Mouse (Mus musculus) testis, postnatal 14 days (tissue): ENCODE data around the gene Iqsec3.
A peak's percentile ranks its signal among the peaks of the same experiment; 100 is the strongest.

Experiments used
- DNase-seq: peaks from one replicate; pipeline ENCODE4 v3.0.0; 2021; ENCODE audit warnings: low spot score

The Iqsec3 gene

DNA sequence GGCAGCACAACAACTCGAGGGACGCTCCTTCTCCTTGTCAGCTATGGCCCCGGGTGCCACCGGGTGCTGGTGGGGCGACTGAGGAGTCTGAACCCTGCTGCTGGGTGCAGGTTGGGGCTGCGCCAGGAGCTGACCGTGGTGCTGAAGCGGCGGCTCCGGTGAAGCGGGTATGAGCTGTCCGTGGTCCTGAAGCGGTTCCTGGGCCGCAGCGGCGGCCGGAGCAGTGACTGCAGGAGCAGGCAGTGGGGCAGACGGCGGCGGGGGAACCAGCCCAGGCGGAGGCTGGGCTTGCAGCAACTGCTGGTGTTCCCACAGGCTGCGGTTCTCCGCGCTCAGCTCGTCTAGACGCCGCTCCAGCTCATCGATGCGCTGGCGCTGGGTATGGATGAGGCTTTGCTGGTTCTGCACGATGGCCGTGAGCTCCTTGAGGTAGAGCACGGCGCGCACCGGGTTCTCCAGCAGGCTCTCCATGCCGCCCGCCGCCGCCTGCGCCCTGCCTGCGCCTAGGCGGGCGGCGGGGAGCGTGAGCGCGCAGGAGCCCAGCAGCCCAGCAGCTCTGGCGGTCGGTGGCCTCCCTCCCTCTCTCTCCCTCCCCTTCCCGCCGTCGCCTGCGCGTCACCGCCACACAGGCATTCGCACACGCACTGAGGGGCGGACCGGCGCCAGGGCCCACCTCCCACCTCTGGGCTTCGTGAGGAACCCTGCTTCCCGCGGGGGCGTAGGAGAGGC, at the start of gene Iqsec3:
Gene Iqsec3, minus strand, starts transcription at position 586 of the 729 bp plus-strand sequence.
- peak; percentile 86 for DNase-seq

DNA sequence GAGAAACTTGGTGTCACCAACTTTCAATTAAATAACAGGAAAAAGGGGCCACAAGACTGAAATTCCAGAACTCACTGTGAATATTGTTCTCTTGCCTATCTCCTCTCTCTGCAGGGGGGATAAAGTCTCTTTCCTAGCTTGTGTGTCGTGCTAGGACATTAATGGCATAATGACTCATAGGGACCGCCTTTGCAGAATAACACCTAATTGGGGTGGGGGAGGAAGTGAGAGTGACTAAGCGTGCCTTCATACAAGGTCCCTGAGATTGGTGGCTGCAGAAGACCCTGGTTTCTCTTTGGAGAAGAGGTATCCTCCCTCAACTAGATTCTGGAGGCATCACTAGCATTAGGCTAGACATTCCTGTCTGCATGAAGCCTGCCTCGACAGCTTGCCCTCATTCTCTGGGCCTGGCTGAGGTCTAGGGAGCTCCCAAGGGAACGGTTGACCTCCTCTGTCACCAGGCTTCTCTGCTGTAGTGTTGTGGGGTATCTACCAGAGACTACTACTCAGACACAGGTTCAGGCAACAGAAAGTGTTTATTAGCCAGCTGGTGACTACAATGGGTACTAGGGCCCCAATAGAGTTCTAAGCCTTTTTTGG, 48.7 kb upstream of the Iqsec3 start:
- DNase-seq, result no peak

DNA sequence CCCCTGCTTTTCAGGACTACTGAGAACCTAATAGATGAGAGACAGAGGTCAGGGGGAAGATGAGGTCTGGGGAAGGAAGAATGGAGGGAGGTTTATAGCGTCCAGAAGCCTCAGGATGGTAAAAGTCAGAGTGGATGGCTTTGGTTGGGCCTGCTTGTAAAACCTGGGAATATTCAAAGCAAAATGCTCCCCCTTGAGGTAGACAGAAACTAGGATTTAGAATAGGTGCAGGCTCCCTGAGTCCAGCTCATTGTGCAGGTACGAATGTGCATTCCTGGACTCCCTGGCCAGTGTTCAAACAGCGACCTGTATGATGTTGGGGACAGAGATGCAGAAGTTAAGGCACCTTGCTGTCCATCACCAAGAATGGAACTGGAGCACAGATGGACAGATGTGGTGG, 47.6 kb upstream of the Iqsec3 start:
- DNase-seq, result no peak

DNA sequence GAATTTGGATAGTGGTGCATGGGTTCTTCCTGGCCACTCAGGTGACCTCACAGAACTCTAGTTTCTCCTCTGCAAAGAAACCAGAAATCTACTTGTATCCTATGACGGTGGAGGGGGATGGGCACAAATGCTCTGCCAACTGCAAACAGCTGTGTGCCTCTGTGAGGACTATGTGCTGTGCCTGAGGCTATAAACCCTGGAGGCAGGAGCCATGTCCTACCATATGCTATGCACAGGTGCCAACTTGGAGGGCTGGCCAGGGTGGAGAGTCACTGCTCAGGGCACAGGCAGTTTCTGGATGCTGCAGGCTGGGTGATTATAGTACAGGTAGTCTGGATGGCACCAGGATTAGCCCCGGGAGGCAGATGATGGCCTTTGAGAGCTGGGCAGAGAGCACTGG, 46.4 kb upstream of the Iqsec3 start:
- DNase-seq, result peak; percentile 23

DNA sequence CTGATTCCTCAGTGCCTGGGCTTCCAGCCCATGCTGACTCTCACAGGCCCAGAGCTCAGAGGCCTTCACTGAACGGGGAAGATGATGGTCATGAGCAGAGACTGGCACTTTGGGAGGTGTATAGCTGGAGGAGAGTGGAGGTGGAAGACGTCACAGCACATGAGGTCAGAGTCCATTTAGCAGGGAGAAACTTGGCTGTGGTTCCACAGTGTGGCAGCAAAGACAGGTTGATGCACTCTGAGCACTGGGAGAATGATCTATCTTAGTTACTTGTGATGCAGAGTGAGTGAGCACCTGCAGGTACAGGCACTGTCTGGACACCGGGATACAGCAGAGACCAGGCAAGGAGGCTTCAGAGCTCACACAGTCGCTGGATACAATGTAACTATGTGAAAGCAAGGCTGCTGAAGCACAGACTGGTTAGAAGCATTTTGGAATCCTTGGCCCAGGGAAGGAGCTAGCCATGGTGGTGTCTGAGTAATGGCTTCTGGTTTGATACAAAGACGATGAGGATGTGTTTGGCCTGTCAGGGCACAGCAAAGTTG, 45.9 kb upstream of the Iqsec3 start:
- peak; percentile 78 for DNase-seq

DNA sequence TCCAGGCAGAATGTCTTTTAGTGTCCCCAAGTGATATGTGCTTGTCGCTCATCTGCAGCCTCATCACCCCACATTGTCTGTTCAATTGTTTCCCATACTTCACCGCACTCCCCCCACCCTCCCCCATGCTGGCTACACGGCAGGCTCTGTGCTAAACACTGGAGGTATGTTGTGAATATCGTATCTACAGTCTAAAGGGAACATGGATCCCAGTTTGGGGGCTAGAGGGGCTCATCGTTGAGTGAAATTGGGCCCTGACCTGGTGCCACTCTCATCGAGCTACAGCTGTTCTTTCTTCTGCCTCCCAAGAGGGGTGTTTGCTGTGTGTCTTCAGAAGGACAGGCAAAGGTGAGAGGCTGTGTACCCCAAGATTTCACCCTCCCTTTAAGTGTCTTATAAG, 44.2 kb upstream of the Iqsec3 start:
- DNase-seq, result no peak

DNA sequence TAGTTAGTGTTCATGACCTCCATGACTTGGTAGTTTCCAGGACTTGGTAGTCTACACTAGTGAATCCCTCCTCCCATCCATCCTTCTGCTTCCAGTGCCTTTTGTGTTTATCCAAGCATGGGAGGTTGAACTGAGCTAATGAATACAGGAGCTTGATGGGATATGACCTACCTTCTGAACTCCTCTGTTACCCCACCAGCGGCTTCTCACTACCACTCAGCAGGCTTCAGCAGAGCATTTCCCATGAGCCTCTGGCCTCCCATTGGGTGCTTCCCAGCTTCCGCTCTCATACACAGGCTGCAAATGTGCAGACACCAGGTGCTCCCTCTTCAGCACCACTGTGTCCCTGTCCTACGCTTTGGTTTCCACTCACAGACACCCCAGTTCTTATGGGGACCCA, 36.9 kb upstream of the Iqsec3 start:
- DNase-seq, result no peak

DNA sequence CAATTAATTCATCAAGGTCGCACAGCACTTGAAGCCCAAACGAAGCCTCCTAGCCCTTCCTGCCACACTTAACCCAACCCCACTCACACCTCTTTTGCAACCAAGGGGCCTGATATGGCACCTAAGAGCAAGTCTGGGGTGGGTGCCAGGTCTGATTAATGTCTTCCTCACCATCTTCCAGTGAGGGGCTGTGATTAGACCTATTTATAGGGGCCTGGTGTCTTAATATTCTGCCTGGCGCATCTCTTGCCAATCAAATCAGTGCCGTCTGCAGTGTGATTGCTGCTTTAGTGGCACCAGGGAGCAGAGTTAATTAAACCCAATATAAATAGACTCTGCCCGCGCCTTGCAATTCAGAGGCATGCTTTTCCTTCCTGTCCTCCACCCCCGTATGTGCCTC, 36.4 kb upstream of the Iqsec3 start:
- DNase-seq, result no peak

DNA sequence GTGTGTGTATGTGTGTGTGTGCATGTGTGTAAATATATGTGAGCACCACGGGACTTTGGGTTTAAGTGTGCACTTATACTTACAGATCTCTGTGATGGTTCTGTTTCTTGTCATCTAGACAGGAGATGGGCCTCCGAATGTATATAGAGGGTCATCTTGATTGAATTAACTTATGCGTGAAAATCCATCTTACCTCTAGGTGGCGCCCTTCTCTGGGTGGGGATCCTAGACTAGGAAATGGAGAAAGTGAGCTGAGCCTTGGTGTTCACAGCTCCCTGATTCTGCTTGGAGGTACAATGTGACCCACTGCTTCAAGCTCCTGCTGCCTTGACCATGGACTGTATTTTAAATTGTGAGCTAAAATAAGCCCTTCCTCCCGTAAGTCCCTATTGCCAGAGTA, 34.8 kb upstream of the Iqsec3 start:
- DNase-seq, result no peak

DNA sequence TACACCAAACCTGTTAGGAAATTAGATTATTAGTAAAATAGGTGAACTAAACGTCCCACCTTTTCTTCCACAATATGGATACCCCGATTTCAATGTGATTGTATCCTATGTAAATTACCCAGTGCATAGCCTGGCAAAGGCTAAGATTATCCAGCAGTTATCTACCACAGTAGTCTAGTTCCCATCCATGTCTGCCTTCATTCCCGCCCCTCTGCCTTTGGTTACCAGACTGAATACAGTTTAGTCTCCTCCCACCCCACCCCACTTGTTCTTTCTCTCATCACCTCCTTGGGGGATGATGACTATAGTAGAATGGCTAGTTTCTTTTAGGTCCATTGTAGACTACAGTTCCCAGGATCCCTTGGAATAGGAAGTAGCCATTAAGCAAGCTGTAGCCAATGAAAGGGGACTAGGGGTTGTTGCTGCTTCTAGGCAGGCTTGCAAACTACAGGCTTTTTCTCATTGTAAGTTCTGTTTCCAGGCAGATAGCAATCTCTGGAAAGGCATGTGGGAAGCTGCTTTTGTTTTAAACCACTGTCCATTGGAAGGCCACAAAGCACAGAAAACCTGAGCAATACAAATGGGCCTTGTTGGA, 27.7 kb upstream of the Iqsec3 start:
- DNase-seq, result no peak

DNA sequence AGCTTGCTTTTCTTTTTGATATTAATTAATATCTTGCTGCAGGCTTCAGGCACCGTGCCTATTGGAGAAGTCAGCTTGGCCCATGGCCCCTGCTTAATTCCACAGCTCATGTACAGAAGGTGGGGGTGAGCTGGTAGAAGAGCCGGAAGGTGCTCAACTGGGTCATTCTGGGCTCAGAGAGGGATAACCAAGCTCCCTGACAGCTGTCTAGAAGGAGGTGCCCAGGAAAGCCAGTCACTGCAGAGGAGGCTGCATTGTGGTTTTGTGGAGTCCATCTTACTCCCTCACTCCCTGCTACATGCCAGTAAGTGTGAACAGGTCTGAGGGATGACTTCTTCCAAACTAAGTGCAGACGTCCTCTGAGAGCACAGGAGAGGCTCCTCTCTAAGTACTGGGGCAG, 26.4 kb upstream of the Iqsec3 start:
- DNase-seq, result no peak

DNA sequence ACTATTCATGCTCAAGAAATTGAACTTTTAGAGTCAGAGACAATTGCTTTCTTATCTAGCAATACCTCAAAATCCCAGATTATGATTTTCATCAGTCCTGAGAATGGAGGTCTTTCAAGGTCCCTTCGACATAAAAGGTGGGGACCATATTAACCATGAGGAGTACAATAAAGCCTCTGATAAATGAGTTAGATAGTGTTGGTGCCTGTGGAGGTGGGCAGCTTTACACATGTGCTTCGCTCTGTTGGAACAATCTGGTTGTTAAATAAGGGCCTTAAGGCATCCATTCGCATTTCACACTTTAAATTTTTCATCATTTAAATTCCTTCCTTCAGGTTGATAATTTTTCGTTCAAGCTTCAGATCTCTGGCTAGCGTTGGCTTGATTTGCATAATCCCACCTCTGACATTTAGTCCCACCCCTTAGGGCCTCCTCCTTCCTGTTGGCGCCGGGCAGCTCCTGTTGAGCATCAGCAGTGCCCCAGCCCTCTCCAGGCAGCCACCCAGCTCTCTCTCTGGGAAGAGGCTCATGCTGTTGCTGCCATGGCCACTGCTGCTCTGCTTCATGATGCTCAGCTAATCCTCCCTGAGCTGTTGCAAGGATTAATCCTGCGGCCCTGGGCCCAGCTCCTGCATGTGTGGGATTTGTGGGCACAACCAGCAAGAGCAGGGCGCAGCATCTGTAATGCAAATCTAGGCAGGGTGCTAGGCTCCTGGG, 25.5 kb upstream of the Iqsec3 start:
- no peak for DNase-seq

DNA sequence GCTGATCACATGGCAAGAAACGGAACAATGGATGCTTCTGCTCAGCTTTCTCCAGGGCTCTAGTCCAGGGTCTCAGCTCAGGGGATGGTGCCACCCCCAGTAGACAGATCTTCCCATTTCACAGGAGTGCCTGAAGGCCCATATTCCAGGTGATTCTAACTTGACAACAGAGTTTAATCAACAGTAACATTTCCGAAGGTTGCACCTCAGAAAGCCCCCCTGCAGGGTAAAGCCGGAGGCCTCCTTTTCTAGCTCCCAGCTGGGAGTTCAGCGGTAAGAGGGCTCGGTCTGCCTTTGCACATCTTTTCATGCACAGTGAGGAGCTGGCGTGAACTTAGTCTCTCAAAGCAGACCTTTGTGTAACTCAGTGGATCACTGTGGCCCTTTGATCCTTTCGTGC, 22.1 kb upstream of the Iqsec3 start:
- no peak for DNase-seq

DNA sequence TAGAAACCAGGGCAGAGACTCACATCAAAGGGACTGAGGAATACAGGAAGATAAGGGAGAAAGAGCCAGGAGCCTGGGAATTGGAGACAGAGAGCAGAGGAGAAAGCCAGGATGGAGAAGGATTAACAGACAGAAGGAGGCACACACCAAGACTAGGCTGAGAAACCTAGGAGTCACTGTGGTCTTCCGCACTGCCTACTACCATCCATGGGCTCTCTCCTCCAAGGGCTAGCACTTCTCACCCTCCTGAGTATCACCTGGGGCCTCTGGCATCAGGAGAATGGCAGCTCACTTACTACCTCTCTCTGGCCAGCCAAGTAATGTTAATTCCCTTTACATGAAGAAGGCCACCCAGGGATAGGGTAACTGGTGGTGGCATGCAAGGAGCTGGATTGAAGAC, 21.5 kb upstream of the Iqsec3 start:
- DNase-seq, result no peak

DNA sequence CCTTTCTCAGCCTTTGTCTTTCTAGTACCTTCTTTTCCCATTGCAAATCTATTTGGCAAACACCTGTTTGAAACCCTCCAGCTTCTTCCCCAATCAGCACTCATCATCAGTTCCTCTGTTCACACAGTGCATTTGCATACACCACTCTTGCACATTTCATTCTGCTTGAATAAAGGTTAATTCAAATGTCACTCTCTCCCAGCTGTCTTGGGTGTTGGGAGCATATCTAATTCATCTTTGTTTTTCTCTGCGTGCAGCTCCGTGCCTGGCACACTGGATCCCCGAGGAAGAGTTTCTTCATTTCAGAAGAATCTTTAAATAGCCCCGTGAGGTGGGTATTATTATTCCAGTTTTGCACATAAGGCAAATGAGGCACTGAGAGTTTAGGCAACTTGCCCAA, 20.8 kb upstream of the Iqsec3 start:
- DNase-seq, result no peak

DNA sequence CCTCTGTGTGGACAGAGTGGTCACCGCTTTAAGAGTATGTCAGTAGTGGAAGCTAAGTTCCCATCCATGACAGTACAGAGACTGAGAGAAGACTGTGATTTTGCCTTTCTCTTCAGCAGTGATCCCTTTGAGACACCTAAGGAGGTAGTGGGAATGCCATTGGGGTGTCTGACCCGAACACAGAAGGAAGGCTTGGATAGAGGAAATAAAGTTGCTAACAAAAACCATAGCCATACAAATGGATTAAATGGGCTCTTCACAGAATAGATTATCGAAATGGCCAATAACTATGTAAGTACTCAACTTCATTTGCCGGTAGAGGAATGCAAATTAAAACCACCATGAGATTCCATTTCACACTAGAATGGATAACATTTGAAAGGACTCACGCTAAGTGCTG, 17.9 kb upstream of the Iqsec3 start:
- no peak for DNase-seq

DNA sequence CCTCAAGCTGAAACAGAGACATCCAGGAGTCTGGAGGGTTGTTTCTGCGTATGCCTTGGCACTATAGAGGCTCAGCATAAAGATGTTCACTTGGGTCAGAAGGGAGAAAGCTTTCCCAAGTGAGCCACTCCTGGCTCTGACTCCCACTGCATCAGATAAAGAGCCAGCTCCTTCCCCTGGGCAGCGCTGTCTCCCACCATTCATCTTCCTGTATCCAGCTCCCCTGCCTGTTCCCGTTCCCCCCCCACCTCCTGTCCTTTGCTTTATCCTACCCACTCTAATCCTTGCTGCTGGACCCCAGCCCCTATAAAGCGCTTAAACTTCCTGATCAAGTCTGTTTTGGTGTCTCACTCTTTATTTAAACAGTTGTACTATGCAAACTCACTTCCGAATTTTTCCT, 1.2 kb downstream of the Iqsec3 start:
- DNase-seq, result no peak

DNA sequence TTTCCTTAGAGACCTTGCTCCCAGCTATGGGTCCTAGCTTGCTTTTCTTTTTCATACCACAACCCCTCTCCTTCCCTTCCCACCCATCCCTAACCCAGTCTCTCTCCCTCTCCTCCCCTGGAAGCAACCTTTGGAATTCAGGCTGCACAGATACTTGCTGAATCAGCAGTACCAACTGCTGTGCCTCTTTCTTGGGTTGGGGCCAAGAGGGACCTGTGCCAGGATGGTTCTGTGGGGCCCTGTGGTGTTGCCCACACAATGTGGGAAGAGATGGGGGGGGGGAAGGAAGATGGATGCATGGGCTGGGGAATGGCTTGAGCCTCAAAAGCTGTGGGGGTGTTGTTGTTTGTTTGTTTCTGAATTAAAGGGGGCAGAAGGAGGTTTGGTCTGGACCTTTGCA, 5.2 kb downstream of the Iqsec3 start:
- DNase-seq, result no peak

DNA sequence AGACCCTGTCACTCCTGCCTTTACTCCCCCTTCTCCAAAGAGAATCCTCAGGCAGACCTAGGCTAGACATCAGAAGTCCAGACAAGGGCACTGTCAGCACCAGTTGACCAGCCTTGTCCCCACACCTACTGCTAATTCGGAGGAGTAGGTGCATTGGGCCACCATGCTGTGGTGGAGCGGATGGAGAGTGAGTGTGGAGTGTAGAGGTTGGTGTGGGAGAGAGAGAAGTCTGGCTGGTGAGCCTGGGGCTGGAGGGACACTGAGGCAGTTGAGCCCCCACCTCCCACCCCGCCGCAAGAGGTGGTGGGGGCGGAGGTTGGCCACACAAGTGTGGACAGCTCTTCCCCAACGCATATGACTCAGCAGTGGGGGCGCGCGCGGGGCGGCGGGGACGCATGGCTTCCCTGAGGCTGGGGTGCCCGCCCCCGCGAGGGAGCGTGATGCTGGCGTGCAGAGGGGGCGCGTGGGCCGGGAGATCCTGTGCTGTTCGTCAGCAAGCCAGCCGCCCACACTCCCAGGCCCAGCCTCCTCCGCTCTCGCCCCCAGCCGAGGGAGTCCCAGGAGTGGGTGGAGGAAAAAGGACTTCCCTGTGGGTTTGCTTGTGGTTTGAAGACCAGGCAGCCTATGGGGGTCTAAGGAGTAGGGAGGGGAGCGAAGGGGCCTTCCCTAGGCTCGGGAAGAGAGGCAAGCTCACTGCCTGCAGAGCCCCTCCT, 10.7 kb downstream of the Iqsec3 start:
- peak; percentile 10 for DNase-seq

DNA sequence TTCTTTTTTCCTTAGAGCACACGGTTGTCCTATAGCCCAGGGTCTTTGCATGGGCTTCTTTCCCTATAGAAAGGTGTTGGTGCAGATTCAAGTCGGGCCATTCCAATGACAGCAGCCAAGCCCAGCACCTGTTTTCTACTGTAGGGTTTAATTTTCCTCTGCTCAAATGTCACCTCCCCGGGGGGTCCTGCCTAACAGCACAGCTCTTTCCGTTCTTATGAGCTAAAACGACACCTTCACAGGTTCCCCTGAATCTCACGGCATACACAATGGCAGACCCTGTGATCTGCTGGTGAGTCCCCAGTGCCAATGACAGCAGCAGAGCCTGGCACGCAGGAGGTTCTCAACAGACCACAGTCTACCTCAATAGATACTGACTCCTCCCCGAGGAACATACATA, 16.1 kb downstream of the Iqsec3 start:
- no peak for DNase-seq

DNA sequence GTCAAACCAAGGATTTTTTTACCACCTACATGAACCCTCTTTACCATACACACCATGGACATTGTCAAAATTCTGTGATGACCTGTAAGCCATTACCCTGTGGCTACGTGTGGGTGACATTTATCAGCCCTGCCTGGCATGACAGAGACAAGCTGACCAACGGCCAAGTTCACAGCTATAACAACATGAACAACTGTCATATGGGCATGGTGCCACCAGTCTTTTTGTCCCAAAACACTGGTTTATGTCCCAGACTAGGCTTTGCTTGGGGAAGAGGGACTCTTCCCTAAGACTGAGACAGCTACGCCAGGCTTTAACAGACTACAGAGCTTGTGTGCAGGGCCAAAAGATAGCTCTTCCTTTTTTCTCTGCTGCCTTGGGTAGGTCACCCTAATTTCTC, 16.8 kb downstream of the Iqsec3 start:
- no peak for DNase-seq
